Mouse (Mus musculus) hindbrain, embryonic 16.5 days (tissue): ENCODE data around the gene Olfr703. TPM values are rescaled to one million over a fixed set of nuclear protein-coding genes. Genes with fewer than 3 reads are reported as not detected.

Experiments
- polyA plus RNA-seq: library from polyadenylated mRNA; unstranded; fragments of >200 nt; fragmentation: Nextera tagmentation; extraction: Ambion mirVana; gene quantifications from 2 replicates; pipeline ENCODE4 v1.2.1, GENCODE M21; 2015

The Olfr703 gene
- polyA plus RNA-seq, 1 experiment from 2014 or later, result not detected

Other genes starting within 250 kb of the Olfr703 start
- not detected in 2 replicates for gene Olfr693, start 162.8 kb upstream of the Olfr703 start, polyA plus RNA-seq
- gene Olfr694, start 151.5 kb upstream of the Olfr703 start, polyA plus RNA-seq, result not detected in 2 replicates
- gene Olfr695, start 127.0 kb upstream of the Olfr703 start, polyA plus RNA-seq, result not detected in 2 replicates
- not detected in 2 replicates for gene Olfr697, start 100.9 kb upstream of the Olfr703 start, polyA plus RNA-seq
- not detected in 2 replicates for gene Olfr698, start 88.0 kb upstream of the Olfr703 start, polyA plus RNA-seq
- gene Olfr699, start 50.2 kb upstream of the Olfr703 start, polyA plus RNA-seq, result not detected in 2 replicates
- not detected in 2 replicates for gene Olfr700, start 34.5 kb upstream of the Olfr703 start, polyA plus RNA-seq
- not detected in 2 replicates for gene Olfr701, start 29.2 kb upstream of the Olfr703 start, polyA plus RNA-seq
- not detected in 2 replicates for gene Olfr702, start 9.5 kb upstream of the Olfr703 start, polyA plus RNA-seq
- not detected in 2 replicates for gene Olfr704, start 19.8 kb downstream of the Olfr703 start, polyA plus RNA-seq
- not detected in 2 replicates for gene Olfr705, start 33.5 kb downstream of the Olfr703 start, polyA plus RNA-seq
- gene Olfr706, start 44.8 kb downstream of the Olfr703 start, polyA plus RNA-seq, result not detected in 2 replicates
- not detected in 2 replicates for gene Olfr707, start 57.9 kb downstream of the Olfr703 start, polyA plus RNA-seq
- not detected in 2 replicates for gene Olfr1532-ps1, start 64.6 kb downstream of the Olfr703 start, polyA plus RNA-seq
- gene Olfr709-ps1, start 88.9 kb downstream of the Olfr703 start, polyA plus RNA-seq, result not detected in 2 replicates
- not detected in 2 replicates for gene Olfr710, start 105.0 kb downstream of the Olfr703 start, polyA plus RNA-seq
- gene Olfr6, start 120.6 kb downstream of the Olfr703 start, polyA plus RNA-seq, result not detected in 2 replicates
- gene Olfr711, start 132.1 kb downstream of the Olfr703 start, polyA plus RNA-seq, result not detected in 2 replicates
- gene Olfr2, start 162.7 kb downstream of the Olfr703 start, polyA plus RNA-seq, result not detected in 2 replicates
- not detected in 2 replicates for gene Olfr713, start 187.8 kb downstream of the Olfr703 start, polyA plus RNA-seq
- gene Olfr714, start 227.6 kb downstream of the Olfr703 start, polyA plus RNA-seq, result not detected in 2 replicates
- not detected in 2 replicates for gene Olfr17, start 249.9 kb downstream of the Olfr703 start, polyA plus RNA-seq